Mouse (Mus musculus) CH12.LX (cell line): ENCODE measurements around the gene Arhgef2. TPM values are rescaled to one million over a fixed set of nuclear protein-coding genes. Genes with fewer than 3 reads are reported as not detected.

ENCODE experiments used
- DNase-seq: peaks from one replicate; pipeline ENCODE4 v3.0.0-alpha.2; 2013; ENCODE audit errors: extremely low read depth
- H3K27ac ChIP-seq: 2 replicates; pipeline ENCODE4 v1.5.1; 2012; ENCODE audit warnings: low read depth, mild to moderate bottlenecking, control low read depth, moderate library complexity; ENCODE audit not compliant: insufficient read depth
- H3K27me3 ChIP-seq: replicated peaks from 2 replicates; pipeline ENCODE3; 2012; ENCODE audit warnings: inconsistent platforms
- H3K36me3 ChIP-seq, 2 experiments: replicated peaks in 1 of 2; 2 replicates each; pipeline versions ENCODE3 to v1.6.1; 2012; ENCODE audit warnings: inconsistent platforms in 1 of 2, low read length in 1 of 2, mild to moderate bottlenecking in 1 of 2, mixed read lengths in 1 of 2, moderate library complexity in 1 of 2; ENCODE audit not compliant: control insufficient read depth in 1 of 2, insufficient read depth in 1 of 2
- H3K4me1 ChIP-seq, 2 experiments: 2 replicates each; pipeline ENCODE4 v1.6.1; 2012; ENCODE audit warnings: inconsistent platforms in 1 of 2, moderate library complexity in 1 of 2; ENCODE audit not compliant: insufficient read depth in 2 of 2, control insufficient read depth in 1 of 2
- H3K4me2 ChIP-seq: 2 replicates; pipeline ENCODE4 v1.6.1; 2012; ENCODE audit warnings: low read depth, mild to moderate bottlenecking, control low read depth; ENCODE audit not compliant: poor library complexity, insufficient read depth, severe bottlenecking
- H3K4me3 ChIP-seq, 3 experiments: fragments of 150-350 bp in 1 of 3; sonication (generic) in 1 of 3; replicated peaks in 1 of 3; 2 replicates each; pipeline versions ENCODE3 to v1.5.1; 2011 to 2012; ENCODE audit warnings: low read depth in 2 of 3, low read length in 2 of 3, mild to moderate bottlenecking in 2 of 3, moderate library complexity in 2 of 3, control low read depth in 1 of 3, improper control_type of control experiment in 1 of 3, inconsistent platforms in 1 of 3, mixed read lengths in 1 of 3; ENCODE audit not compliant: poor library complexity in 1 of 3
- H3K79me2 ChIP-seq: replicated peaks from 2 replicates; pipeline ENCODE4 v1.6.1; 2012; ENCODE audit warnings: mild to moderate bottlenecking, moderate library complexity; ENCODE audit not compliant: control insufficient read depth, poor library complexity, insufficient read depth, severe bottlenecking; ENCODE audit errors: extremely low read depth
- H3K9ac ChIP-seq: 2 replicates; pipeline ENCODE4 v1.6.1; 2012; ENCODE audit warnings: low read depth, mild to moderate bottlenecking, control low read depth, moderate library complexity; ENCODE audit not compliant: insufficient read depth
- H3K9me3 ChIP-seq: replicated peaks from 2 replicates; pipeline ENCODE3; 2012; ENCODE audit warnings: low read length, inconsistent platforms, mixed read lengths
- CHD2 ChIP-seq: IDR thresholded peaks from 2 replicates; pipeline ENCODE4 v1.6.1; 2011; ENCODE audit warnings: low read length, improper control_type of control experiment
- CTCF ChIP-seq, 2 experiments: IDR thresholded peaks in 1 of 2; conservative IDR thresholded peaks in 1 of 2; 2 replicates each; pipeline ENCODE4 v1.5.1; 2011 to 2012; ENCODE audit warnings: low read depth in 2 of 2, low read length in 2 of 2, improper control_type of control experiment in 1 of 2, inconsistent platforms in 1 of 2, mild to moderate bottlenecking in 1 of 2, moderate library complexity in 1 of 2
- EP300 ChIP-seq: IDR thresholded peaks from 2 replicates; pipeline ENCODE4 v1.6.1; 2011; ENCODE audit warnings: low read length, improper control_type of control experiment
- ETS1 ChIP-seq: conservative IDR thresholded peaks from 2 replicates; pipeline ENCODE4 v1.6.1; 2012; ENCODE audit warnings: low read depth, mild to moderate bottlenecking, inconsistent platforms, low read length, improper control_type of control experiment, moderate library complexity
- GABPA ChIP-seq: IDR thresholded peaks from 2 replicates; pipeline ENCODE4 v1.6.1; 2012; ENCODE audit warnings: low read depth, low read length, improper control_type of control experiment, inconsistent platforms; ENCODE audit not compliant: insufficient replicate concordance
- HCFC1 ChIP-seq: IDR thresholded peaks from 2 replicates; pipeline ENCODE4 v1.6.1; 2012; ENCODE audit warnings: low read depth, mild to moderate bottlenecking, inconsistent platforms, low read length, improper control_type of control experiment
- JUN ChIP-seq: IDR thresholded peaks from 2 replicates; pipeline ENCODE4 v1.6.1; 2011; ENCODE audit warnings: low read depth, mild to moderate bottlenecking, low read length, improper control_type of control experiment, moderate library complexity; ENCODE audit not compliant: insufficient read depth
- MAFK ChIP-seq: IDR thresholded peaks from 2 replicates; pipeline ENCODE4 v1.6.1; 2011; ENCODE audit warnings: low read length, improper control_type of control experiment; ENCODE audit not compliant: insufficient replicate concordance
- MAX ChIP-seq: IDR thresholded peaks from 2 replicates; pipeline ENCODE4 v1.6.1; 2011; ENCODE audit warnings: low read length, improper control_type of control experiment
- MAZ ChIP-seq: IDR thresholded peaks from 2 replicates; pipeline ENCODE4 v1.6.1; 2012; ENCODE audit warnings: low read depth, mild to moderate bottlenecking, inconsistent platforms, low read length, improper control_type of control experiment, moderate library complexity
- MXI1 ChIP-seq: IDR thresholded peaks from 2 replicates; pipeline ENCODE4 v1.6.1; 2011; ENCODE audit warnings: mild to moderate bottlenecking, low read depth, low read length, improper control_type of control experiment
- PAX5 ChIP-seq: IDR thresholded peaks from 2 replicates; pipeline ENCODE4 v1.6.1; 2012; ENCODE audit warnings: low read length, inconsistent platforms, mixed read lengths
- RCOR1 ChIP-seq: conservative IDR thresholded peaks from 2 replicates; pipeline ENCODE4 v1.6.1; 2012; ENCODE audit warnings: low read depth, mild to moderate bottlenecking, inconsistent platforms, low read length, improper control_type of control experiment
- SIN3A ChIP-seq: IDR thresholded peaks from 2 replicates; pipeline ENCODE4 v1.6.1; 2012; ENCODE audit warnings: low read length, improper control_type of control experiment, inconsistent platforms
- TCF12 ChIP-seq: IDR thresholded peaks from 2 replicates; pipeline ENCODE4 v1.6.1; 2014; ENCODE audit warnings: low read depth, mild to moderate bottlenecking, inconsistent platforms, low read length, improper control_type of control experiment
- ZC3H11A ChIP-seq: IDR thresholded peaks from 2 replicates; pipeline ENCODE4 v1.6.1; 2012; ENCODE audit warnings: low read depth, mild to moderate bottlenecking, inconsistent platforms, low read length, improper control_type of control experiment
- ZKSCAN1 ChIP-seq: IDR thresholded peaks from 2 replicates; pipeline ENCODE4 v1.6.1; 2012; ENCODE audit warnings: low read depth, inconsistent platforms, low read length, improper control_type of control experiment, borderline replicate concordance
- dilution Hi-C: fragments of 300-500 bp; cut with MboI; formaldehyde crosslinking; loops from 2 replicates; pipeline ENCODE4 v1.14.3; 2020; ENCODE audit warnings: low sequenced_read_pairs; ENCODE audit not compliant: extremely low pct_unique_long_range_greater_than_20kb, extremely low pct_ligation_motif_present
- in situ Hi-C: fragments of 300-500 bp; cut with MboI; formaldehyde crosslinking; loops from 3 replicates; pipeline ENCODE4 v1.14.3; 2019; ENCODE audit warnings: low sequenced_read_pairs, low pct_ligation_motif_present, low pct_unique_long_range_greater_than_20kb, mixed read lengths
- polyA plus RNA-seq: library from polyadenylated mRNA; unstranded; fragments of >175 nt; gene quantifications from 2 replicates; pipeline ENCODE4 v1.2.1, GENCODE M21; 2012; ENCODE audit warnings: low read depth; ENCODE audit not compliant: insufficient read length
- total RNA-seq, 2 experiments: library from RNA; depleted of rRNA; stranded (reverse); fragments of 300-350 nt in 1 of 2; fragments of >200 nt in 1 of 2; gene quantifications; 2 replicates each; pipeline ENCODE4 v1.2.3; 2012 to 2014

Arhgef2 gene
- total and polyA plus RNA-seq, 3 experiments, result 18.5 to 43.9 (median 43.1) TPM

DNA sequence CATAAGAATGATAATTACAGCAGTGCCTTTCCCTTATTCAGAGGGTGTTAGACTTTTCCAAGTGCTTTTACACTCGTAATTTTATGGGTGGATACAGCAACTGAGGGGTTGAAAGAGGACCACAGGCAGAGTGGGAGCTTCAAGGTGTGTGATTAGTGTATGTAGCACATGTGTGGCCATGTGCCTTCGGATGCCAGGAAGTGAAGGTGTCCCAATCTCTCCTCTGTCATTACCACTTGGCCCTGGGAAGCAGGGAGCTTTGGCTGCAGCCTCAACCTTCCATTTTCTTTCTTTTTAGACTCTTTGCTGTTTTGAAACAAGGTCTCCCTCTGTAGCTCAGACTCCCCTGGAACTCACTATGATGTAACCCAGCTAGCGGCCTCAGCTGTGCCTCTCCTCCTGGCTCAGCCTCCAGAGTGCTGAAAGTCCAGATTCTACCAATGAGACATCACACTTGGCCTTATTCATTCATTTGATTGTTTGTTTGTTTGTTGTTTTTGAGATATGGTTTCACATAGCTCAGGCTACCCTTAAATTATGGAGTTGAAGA, 11.3 kb downstream of the Arhgef2 start:
- Histone ChIP-seq H3K9ac (no peak overlapping the region), H3K4me3 (no peak overlapping the region), H3K36me3 (no peaks in the 10 kb centered on the region), H3K27me3 (peaks cover 8% of the 10 kb centered on the region), H3K4me2 (peak overlapping the region; percentile 43; the same call in 1 of the 2 replicates)
- dilution Hi-C loops, result no loop called here
- TF ChIP-seq MAX (0 out of 2 replicates have a peak, but pooled peaks have one; percentile 22), JUN (no peak)
- TF ChIP-seq, all 38 proteins: peak for 1
- peaks cover 18 to 56% of the 10 kb centered on the region in 2 experiments for H3K4me1 ChIP-seq
- no peaks in the 10 kb centered on the region for H3K9me3 ChIP-seq
- peaks cover 10% of the 10 kb centered on the region for H3K79me2 ChIP-seq
- H3K27ac ChIP-seq, result no peak overlapping the region
- DNase-seq, result no peak
- in situ Hi-C loops, result loop anchor here (25.0 kb wide), 1 partner anchor 120 kb away; no protein-coding TSS in a partner anchor

DNA sequence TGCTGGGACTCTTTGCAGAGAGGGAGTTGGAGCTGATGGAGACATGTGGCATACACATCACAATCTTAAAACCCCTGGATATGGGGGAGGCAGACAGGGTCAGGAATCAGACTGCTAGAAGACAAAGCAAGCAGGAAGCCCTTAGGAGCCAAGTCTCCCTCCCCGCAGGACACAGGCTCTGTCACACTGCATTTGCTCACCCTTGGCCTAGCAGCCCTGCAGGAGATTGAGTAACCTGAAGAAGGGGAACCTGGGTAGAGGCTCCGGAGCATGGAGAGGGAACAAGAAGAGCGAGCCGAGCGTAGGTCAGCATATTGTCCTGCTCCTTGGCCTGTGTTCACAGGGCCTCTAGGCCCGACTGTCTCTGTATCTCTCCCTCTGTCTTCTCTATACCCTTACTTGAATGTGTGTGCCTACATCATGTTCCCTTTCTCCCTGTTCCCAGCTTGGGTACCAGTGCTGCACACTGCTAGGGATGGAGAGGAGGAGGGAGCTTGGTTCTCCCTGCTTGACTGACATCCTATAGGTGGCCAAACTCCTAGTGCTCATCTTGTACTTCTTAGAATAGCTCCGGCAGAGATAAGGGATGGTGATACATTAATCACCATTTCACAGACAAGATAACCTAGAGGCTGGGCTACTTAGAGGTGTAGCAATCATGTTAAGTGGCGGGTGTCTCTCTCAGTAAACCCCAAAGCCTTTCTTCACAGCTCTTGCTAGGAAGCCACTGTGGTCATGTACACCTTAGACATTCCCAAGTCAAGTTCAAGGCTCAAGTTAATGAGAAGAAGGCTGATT, 12.5 kb downstream of the Arhgef2 start:
- no peak overlapping the region for H3K27ac ChIP-seq

More for the DNA sequence above, 12.5 kb downstream of the Arhgef2 start:
- no peak for DNase-seq
- H3K36me3 ChIP-seq, result no peaks in the 10 kb centered on the region
- H3K4me2 ChIP-seq, result no peak overlapping the region
- TF ChIP-seq GABPA, result no peak
- no peak for TF ChIP-seq SIN3A
- TF ChIP-seq ETS1, result no peak
- TF ChIP-seq ZC3H11A, result no peak
- TF ChIP-seq CTCF (conservative IDR thresholded peaks at IDR 0.05 in 1 of 2, IDR thresholded peaks at IDR 0.05 in 1 of 2; ENCODE audit: low read depth in 2 of 2, low read length in 2 of 2), result no peak
- TF ChIP-seq CHD2, result no peak
- no peak for TF ChIP-seq HCFC1
- TF ChIP-seq TCF12, result no peak
- TF ChIP-seq ZKSCAN1, result no peak
- no peak for TF ChIP-seq MAFK
- no peak for TF ChIP-seq MAX
- TF ChIP-seq PAX5, result no peak
- no peak for TF ChIP-seq MAZ
- no peak for TF ChIP-seq JUN
- TF ChIP-seq RCOR1, result no peak
- TF ChIP-seq MXI1, result no peak
- TF ChIP-seq EP300, result no peak
- H3K4me1 ChIP-seq, result peaks cover 18 to 60% of the 10 kb centered on the region in 2 experiments
- no peak overlapping the region for H3K4me3 ChIP-seq
- in situ Hi-C loops, result loop anchor here (25.0 kb wide), 1 partner anchor 119 kb away; no protein-coding TSS in a partner anchor
- H3K27me3 ChIP-seq, result peaks cover 8% of the 10 kb centered on the region
- dilution Hi-C loops, result no loop called here
- no peak overlapping the region for H3K9ac ChIP-seq
- no peaks in the 10 kb centered on the region for H3K9me3 ChIP-seq
- peaks cover 22% of the 10 kb centered on the region for H3K79me2 ChIP-seq
